Mouse (Mus musculus) lung, adult 2 months (tissue): ENCODE results near the gene Ndufaf2.

Experiments
- CTCF ChIP-seq: fragments of 200-500 bp; IDR thresholded peaks from 2 replicates; pipeline ENCODE4 v1.5.1; 2011; ENCODE audit warnings: mild to moderate bottlenecking, low read length, control low read depth; ENCODE audit not compliant: insufficient read depth
- POLR2A ChIP-seq: fragments of 200-500 bp; IDR thresholded peaks from 2 replicates; pipeline ENCODE4 v1.6.1; 2011; ENCODE audit warnings: low read depth, mild to moderate bottlenecking, control low read depth, low read length, borderline replicate concordance; ENCODE audit errors: extremely low read depth

- TF ChIP-seq CTCF (no peak), POLR2A (no peak)
Measured at GRCm38 (mm10) chr13:108086036-108086435, 72.4 kb downstream of the Ndufaf2 start.
